Mouse (Mus musculus): ENCODE data around the gene Dnajc28. TPM values are rescaled to one million over a fixed set of nuclear protein-coding genes. Genes with fewer than 3 reads are reported as not detected.
A peak's percentile ranks its signal among the peaks of the same experiment; 100 is the strongest.

The Dnajc28 gene
- polyA plus RNA-seq, 2 experiments: 0.71 to 1.8 TPM

GRCm38 (mm10) chr16:91597672-91598010 lies 21.2 kb downstream of the Dnajc28 start, which contains the start of gene Tmem50b:
TSS of gene Tmem50b (minus strand) at chr16:91597800.
- Histone ChIP-seq H3K4me3 (ENCODE audit: insufficient read depth in 1 of 2, low read depth in 2 of 2, low read length in 2 of 2) (peak within 1 kb of the TSS; percentile 65 to 68), H3K4me2 (ENCODE audit: low read depth) (peak within 1 kb of the TSS; percentile 98), H3K4me1 (replicated peaks; ENCODE audit: control insufficient read depth in 2 of 2, insufficient read depth in 2 of 2, low read length in 1 of 2) (peaks cover 12 to 17% of the 10 kb centered on the region in 2 experiments), H3K27me3 (ENCODE audit: control insufficient read depth, insufficient read depth, low read length) (peaks cover 6% of the 10 kb centered on the region), H3K36me3 (replicated peaks; ENCODE audit: control insufficient read depth, insufficient read depth, low read depth) (no peaks in the 10 kb centered on the region), H3K9ac (replicated peaks) (peak within 1 kb of the TSS; percentile 55), H3K9me3 (ENCODE audit: control insufficient read depth, low read length) (no peaks in the 10 kb centered on the region), H3K27ac (no peak within 1 kb of the TSS)
- WGBS (ENCODE audit: insufficient replicate concordance): under 1% methylated on average over 34 of the region's 34 CpGs
- DNase-seq (ENCODE audit: low read depth in 3 of 3, low spot score in 3 of 3) (peak; percentile 92 to 95 (median 95)), ATAC-seq (ENCODE audit: insufficient read depth) (peak; percentile 97)
- TF ChIP-seq EP300 (IDR thresholded peaks at IDR 0.05; ENCODE audit: low read depth) (no peak), CTCF (IDR thresholded peaks at IDR 0.05; ENCODE audit: low read depth) (no peak)

DNA sequence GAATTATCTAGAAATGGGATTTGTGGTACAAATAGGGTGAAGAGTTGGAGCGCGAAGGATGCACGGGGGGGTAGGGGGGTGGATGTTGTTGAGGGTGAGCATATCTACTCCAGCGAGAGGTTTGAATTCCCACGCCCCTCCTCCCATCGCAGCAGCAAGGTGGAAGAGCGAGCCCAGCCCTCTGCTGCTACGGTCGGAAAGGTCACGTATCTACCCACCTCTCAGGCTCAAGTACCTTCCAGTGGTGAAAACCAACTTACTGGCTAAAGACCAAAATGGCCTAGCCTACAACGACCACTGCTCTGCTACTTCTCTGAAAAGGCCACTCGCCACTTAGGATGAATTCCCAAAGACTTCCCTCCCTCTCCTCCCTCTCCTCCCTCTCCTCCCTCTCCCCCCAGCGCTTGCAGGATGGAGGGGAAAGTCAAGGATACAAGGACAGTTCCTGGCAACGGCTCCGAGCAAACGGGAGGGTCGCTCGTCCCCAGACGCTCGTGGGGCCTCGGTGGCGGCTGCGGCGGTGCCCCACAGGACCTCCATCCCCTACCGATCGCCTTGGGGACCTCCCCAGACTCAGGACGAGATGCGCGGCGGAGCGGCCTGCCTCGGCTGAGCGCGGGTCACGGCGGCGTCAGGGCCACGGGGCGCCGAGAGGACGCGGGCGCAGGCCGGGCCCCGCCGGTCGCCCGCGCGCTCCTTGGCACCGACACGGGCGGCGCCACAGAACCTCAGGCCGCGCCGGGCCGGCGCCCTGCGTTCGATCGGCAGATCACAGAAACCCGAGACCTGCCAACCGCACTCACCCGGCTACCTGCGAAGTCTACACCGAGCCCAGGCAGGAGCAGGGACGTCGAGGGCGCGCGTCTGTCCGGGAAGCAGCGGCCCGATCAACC lies 21.8 kb downstream of the Dnajc28 start:
- DNase-seq (ENCODE audit: low read depth in 3 of 3, low spot score in 3 of 3): no peak

GRCm38 (mm10) chr16:91596397-91596778 lies 22.4 kb downstream of the Dnajc28 start:
- no peak for ATAC-seq (ENCODE audit: insufficient read depth)
- Histone ChIP-seq H3K4me2 (ENCODE audit: low read depth) (peak overlapping the region; percentile 98), H3K9me3 (ENCODE audit: control insufficient read depth, low read length) (no peaks in the 10 kb centered on the region), H3K27ac (no peak overlapping the region), H3K4me3 (ENCODE audit: insufficient read depth in 1 of 2, low read depth in 2 of 2, low read length in 2 of 2) (peak overlapping the region; percentile 65 to 68), H3K4me1 (replicated peaks; ENCODE audit: control insufficient read depth in 2 of 2, insufficient read depth in 2 of 2, low read length in 1 of 2) (peaks cover 12 to 16% of the 10 kb centered on the region in 2 experiments), H3K27me3 (ENCODE audit: control insufficient read depth, insufficient read depth, low read length) (peaks cover 6% of the 10 kb centered on the region), H3K9ac (replicated peaks) (peak overlapping the region; percentile 20), H3K36me3 (replicated peaks; ENCODE audit: control insufficient read depth, insufficient read depth, low read depth) (no peaks in the 10 kb centered on the region)
- 8% methylated on average over 9 of the region's 9 CpGs for WGBS (ENCODE audit: insufficient replicate concordance)
- TF ChIP-seq CTCF (IDR thresholded peaks at IDR 0.05; ENCODE audit: low read depth) (no peak), EP300 (IDR thresholded peaks at IDR 0.05; ENCODE audit: low read depth) (no peak)
- peak in 2 of 3 experiments; percentile 20 to 37 for DNase-seq (ENCODE audit: low read depth in 3 of 3, low spot score in 3 of 3)

More for the DNA sequence above, 21.8 kb downstream of the Dnajc28 start:
- H3K9me3 ChIP-seq (ENCODE audit: control insufficient read depth, low read length): no peaks in the 10 kb centered on the region
- peak overlapping the region; percentile 55 for H3K9ac ChIP-seq (replicated peaks)
- H3K4me3 ChIP-seq (ENCODE audit: insufficient read depth in 1 of 2, low read depth in 2 of 2, low read length in 2 of 2): peak overlapping the region; percentile 65 to 68
- peaks cover 6% of the 10 kb centered on the region for H3K27me3 ChIP-seq (ENCODE audit: control insufficient read depth, insufficient read depth, low read length)
- peak overlapping the region; percentile 98 for H3K4me2 ChIP-seq (ENCODE audit: low read depth)
- H3K27ac ChIP-seq: no peak overlapping the region
- H3K4me1 ChIP-seq (replicated peaks; ENCODE audit: control insufficient read depth in 2 of 2, insufficient read depth in 2 of 2, low read length in 1 of 2): peaks cover 12 to 17% of the 10 kb centered on the region in 2 experiments
- peak; percentile 70 for ATAC-seq (ENCODE audit: insufficient read depth)
- no peaks in the 10 kb centered on the region for H3K36me3 ChIP-seq (replicated peaks; ENCODE audit: control insufficient read depth, insufficient read depth, low read depth)
- TF ChIP-seq EP300 (IDR thresholded peaks at IDR 0.05; ENCODE audit: low read depth): no peak
- WGBS (ENCODE audit: insufficient replicate concordance): under 1% methylated on average over 74 of the region's 75 CpGs

DNA sequence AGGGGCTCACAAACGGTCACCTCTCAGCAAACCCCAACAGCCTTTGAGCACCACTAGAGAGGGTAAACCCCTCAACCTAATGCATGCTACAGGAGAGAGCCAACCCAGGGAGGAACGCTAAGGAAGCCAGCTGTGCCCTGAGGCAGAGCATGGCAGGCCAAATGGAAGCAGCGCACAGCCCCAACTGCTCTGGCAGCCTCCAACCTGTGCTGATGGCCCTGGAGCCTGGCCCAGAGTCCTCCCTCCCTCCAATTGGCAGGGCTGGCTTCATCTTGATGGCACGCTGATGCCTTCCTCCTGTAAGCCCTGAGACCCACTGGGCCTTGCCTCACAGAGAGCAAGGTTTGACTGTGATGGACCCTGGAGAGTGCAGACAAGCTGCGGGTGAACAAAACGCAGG lies 23.8 kb downstream of the Dnajc28 start:
- H3K9ac ChIP-seq (replicated peaks): no peak overlapping the region
- 84% methylated on average over 6 of the region's 6 CpGs for WGBS (ENCODE audit: insufficient replicate concordance)
- TF ChIP-seq CTCF (IDR thresholded peaks at IDR 0.05; ENCODE audit: low read depth): no peak
- no peak for TF ChIP-seq EP300 (IDR thresholded peaks at IDR 0.05; ENCODE audit: low read depth)
- ATAC-seq (ENCODE audit: insufficient read depth) (no peak), DNase-seq (ENCODE audit: low read depth in 3 of 3, low spot score in 3 of 3) (no peak)
- no peaks in the 10 kb centered on the region for H3K36me3 ChIP-seq (replicated peaks; ENCODE audit: control insufficient read depth, insufficient read depth, low read depth)
- no peak overlapping the region for H3K27ac ChIP-seq
- H3K9me3 ChIP-seq (ENCODE audit: control insufficient read depth, low read length): no peaks in the 10 kb centered on the region
- H3K4me1 ChIP-seq (replicated peaks; ENCODE audit: control insufficient read depth in 2 of 2, insufficient read depth in 2 of 2, low read length in 1 of 2): peaks cover 10 to 12% of the 10 kb centered on the region in 2 experiments
- H3K4me3 ChIP-seq (ENCODE audit: insufficient read depth in 1 of 2, low read depth in 2 of 2, low read length in 2 of 2): no peak overlapping the region
- peaks cover 6% of the 10 kb centered on the region for H3K27me3 ChIP-seq (ENCODE audit: control insufficient read depth, insufficient read depth, low read length)
- H3K4me2 ChIP-seq (ENCODE audit: low read depth): no peak overlapping the region

- H3K4me3 ChIP-seq (ENCODE audit: insufficient read depth in 1 of 2, low read depth in 2 of 2, low read length in 2 of 2): no peak overlapping the region
- H3K9me3 ChIP-seq (ENCODE audit: control insufficient read depth, low read length): no peaks in the 10 kb centered on the region
- H3K27ac ChIP-seq: no peak overlapping the region
- H3K27me3 ChIP-seq (ENCODE audit: control insufficient read depth, insufficient read depth, low read length): peaks cover 3% of the 10 kb centered on the region
- no peak for ATAC-seq (ENCODE audit: insufficient read depth)
- H3K36me3 ChIP-seq (replicated peaks; ENCODE audit: control insufficient read depth, insufficient read depth, low read depth): no peaks in the 10 kb centered on the region
- DNase-seq (ENCODE audit: low read depth in 3 of 3, low spot score in 3 of 3): no peak
- TF ChIP-seq CTCF (IDR thresholded peaks at IDR 0.05; ENCODE audit: low read depth) (no peak), EP300 (IDR thresholded peaks at IDR 0.05; ENCODE audit: low read depth) (no peak)
- H3K4me2 ChIP-seq (ENCODE audit: low read depth): no peak overlapping the region
- no peak overlapping the region for H3K9ac ChIP-seq (replicated peaks)
- 40% methylated on average over 3 of the region's 3 CpGs for WGBS (ENCODE audit: insufficient replicate concordance)
- peaks cover 10 to 12% of the 10 kb centered on the region in 2 experiments for H3K4me1 ChIP-seq (replicated peaks; ENCODE audit: control insufficient read depth in 2 of 2, insufficient read depth in 2 of 2, low read length in 1 of 2)
Observed at GRCm38 (mm10) chr16:91593262-91593661, 25.6 kb downstream of the Dnajc28 start.
